Mouse (Mus musculus): ENCODE data around the gene Cib3. TPM values are rescaled to one million over a fixed set of nuclear protein-coding genes. Genes with fewer than 3 reads are reported as not detected.
A peak's percentile ranks its signal among the peaks of the same experiment; 100 is the strongest.

Gene Cib3
- polyA plus RNA-seq, 1 experiment = not detected

GRCm38 (mm10) chr8:72220758-72221157 is 8.1 kb upstream of the Cib3 start:
- TF ChIP-seq MYOG (IDR thresholded peaks at IDR 0.05; ENCODE audit: control insufficient read depth in 1 of 3, insufficient read depth in 1 of 3, insufficient read length in 2 of 3, low read depth in 2 of 3) (no peak), POLR2A (IDR thresholded peaks at IDR 0.05; ENCODE audit: insufficient read length, low read depth) (no peak), SRF (IDR thresholded peaks at IDR 0.05; ENCODE audit: control insufficient read depth, insufficient read length, low read depth) (no peak), USF1 (IDR thresholded peaks at IDR 0.05; ENCODE audit: low read depth) (no peak)
- Histone ChIP-seq H3ac (ENCODE audit: control insufficient read depth, insufficient read length) (no peak overlapping the region), H3K27me3 (ENCODE audit: control insufficient read depth, insufficient read depth, insufficient read length) (no peaks in the 10 kb centered on the region), H3K4me3 (peak overlapping the region; percentile 74), H3K36me3 (ENCODE audit: control insufficient read depth, insufficient read depth) (peaks cover 3% of the 10 kb centered on the region), H3K4me2 (ENCODE audit: low read depth) (peak overlapping the region; percentile 95), H3K79me2 (ENCODE audit: control insufficient read depth, insufficient read depth) (peaks cover 22% of the 10 kb centered on the region)

- Histone ChIP-seq H3K4me3 (peak within 1 kb of the TSS; percentile 74), H3ac (ENCODE audit: control insufficient read depth, insufficient read length) (peak within 1 kb of the TSS; percentile 84)
- TF ChIP-seq SRF (IDR thresholded peaks at IDR 0.05; ENCODE audit: control insufficient read depth, insufficient read length, low read depth) = no peak
- TF ChIP-seq CEBPB (IDR thresholded peaks at IDR 0.05; ENCODE audit: insufficient read depth, poor library complexity, severe bottlenecking) = no peak
- TF ChIP-seq TCF12 (IDR thresholded peaks at IDR 0.05; ENCODE audit: insufficient read depth, poor library complexity, severe bottlenecking) = no peak
- peak; percentile 65 for TF ChIP-seq POLR2A (IDR thresholded peaks at IDR 0.05; ENCODE audit: insufficient read length, low read depth)
- peak; percentile 53 for TF ChIP-seq POLR2AphosphoS2 (IDR thresholded peaks at IDR 0.05; ENCODE audit: insufficient read length, low read depth)
- no peak for TF ChIP-seq REST (IDR thresholded peaks at IDR 0.05; ENCODE audit: insufficient read depth, insufficient read length)
- peak; percentile 31 for TF ChIP-seq USF1 (IDR thresholded peaks at IDR 0.05; ENCODE audit: low read depth)
- TF ChIP-seq TCF3 (IDR thresholded peaks at IDR 0.05; ENCODE audit: insufficient read length, low read depth) = no peak
- TF ChIP-seq MAX (IDR thresholded peaks at IDR 0.05; ENCODE audit: low read depth) = no peak
Measured at GRCm38 (mm10) chr8:72219541-72220363, 7.1 kb upstream of the Cib3 start, which contains the start of gene Fam32a. Fam32a (plus strand) TSS chr8:72219730.

GRCm38 (mm10) chr8:72218781-72219540 is 6.3 kb upstream of the Cib3 start:
- Histone ChIP-seq H3ac (ENCODE audit: control insufficient read depth, insufficient read length) (peak overlapping the region; percentile 84), H3K4me2 (ENCODE audit: low read depth) (peak overlapping the region; percentile 74), H3K79me2 (ENCODE audit: control insufficient read depth, insufficient read depth) (peaks cover 22% of the 10 kb centered on the region), H3K4me3 (peak overlapping the region; percentile 74), H3K36me3 (ENCODE audit: control insufficient read depth, insufficient read depth) (peaks cover 3% of the 10 kb centered on the region), H3K27me3 (ENCODE audit: control insufficient read depth, insufficient read depth, insufficient read length) (no peaks in the 10 kb centered on the region)
- TF ChIP-seq CEBPB (IDR thresholded peaks at IDR 0.05; ENCODE audit: insufficient read depth, poor library complexity, severe bottlenecking) = no peak
- no peak for TF ChIP-seq REST (IDR thresholded peaks at IDR 0.05; ENCODE audit: insufficient read depth, insufficient read length)
- TF ChIP-seq POLR2A (IDR thresholded peaks at IDR 0.05; ENCODE audit: insufficient read length, low read depth) = no peak
- no peak for TF ChIP-seq E2F4 (IDR thresholded peaks at IDR 0.05; ENCODE audit: insufficient read depth)
- no peak for TF ChIP-seq TCF12 (IDR thresholded peaks at IDR 0.05; ENCODE audit: insufficient read depth, poor library complexity, severe bottlenecking)
- TF ChIP-seq USF1 (IDR thresholded peaks at IDR 0.05; ENCODE audit: low read depth) = no peak
- no peak for TF ChIP-seq POLR2AphosphoS2 (IDR thresholded peaks at IDR 0.05; ENCODE audit: insufficient read length, low read depth)

More at GRCm38 (mm10) chr8:72219541-72220363, 7.1 kb upstream of the Cib3 start, which contains the start of gene Fam32a:
- Histone ChIP-seq H3K36me3 (ENCODE audit: control insufficient read depth, insufficient read depth) (peaks cover 3% of the 10 kb centered on the region), H3K4me2 (ENCODE audit: low read depth) (peak within 1 kb of the TSS; percentile 95), H3K27me3 (ENCODE audit: control insufficient read depth, insufficient read depth, insufficient read length) (no peaks in the 10 kb centered on the region), H3K79me2 (ENCODE audit: control insufficient read depth, insufficient read depth) (peaks cover 22% of the 10 kb centered on the region)

GRCm38 (mm10) chr8:72215871-72216270 is 3.2 kb upstream of the Cib3 start:
- H3K36me3 ChIP-seq (ENCODE audit: control insufficient read depth, insufficient read depth) = no peaks in the 10 kb centered on the region
- H3K4me2 ChIP-seq (ENCODE audit: low read depth) = no peak overlapping the region
- H3K79me2 ChIP-seq (ENCODE audit: control insufficient read depth, insufficient read depth) = peaks cover 11% of the 10 kb centered on the region
- no peak overlapping the region for H3K4me3 ChIP-seq
- H3K27me3 ChIP-seq (ENCODE audit: control insufficient read depth, insufficient read depth, insufficient read length) = peaks cover 13% of the 10 kb centered on the region
- TF ChIP-seq MYOD1 (IDR thresholded peaks at IDR 0.05; ENCODE audit: control insufficient read depth in 1 of 3, insufficient read length in 2 of 3, low read depth in 2 of 3) (no peak), POLR2A (IDR thresholded peaks at IDR 0.05; ENCODE audit: insufficient read length, low read depth) (no peak), TCF12 (IDR thresholded peaks at IDR 0.05; ENCODE audit: insufficient read depth, poor library complexity, severe bottlenecking) (no peak), CEBPB (IDR thresholded peaks at IDR 0.05; ENCODE audit: insufficient read depth, poor library complexity, severe bottlenecking) (no peak), E2F4 (IDR thresholded peaks at IDR 0.05; ENCODE audit: insufficient read depth) (no peak)
- no peak overlapping the region for H3ac ChIP-seq (ENCODE audit: control insufficient read depth, insufficient read length)

GRCm38 (mm10) chr8:72215060-72215459 is 2.4 kb upstream of the Cib3 start:
- Histone ChIP-seq H3K4me2 (ENCODE audit: low read depth) (no peak overlapping the region), H3ac (ENCODE audit: control insufficient read depth, insufficient read length) (no peak overlapping the region), H3K4me3 (no peak overlapping the region), H3K36me3 (ENCODE audit: control insufficient read depth, insufficient read depth) (no peaks in the 10 kb centered on the region), H3K27me3 (ENCODE audit: control insufficient read depth, insufficient read depth, insufficient read length) (peaks cover 13% of the 10 kb centered on the region), H3K79me2 (ENCODE audit: control insufficient read depth, insufficient read depth) (peaks cover 3% of the 10 kb centered on the region)
- TF ChIP-seq MYOG (IDR thresholded peaks at IDR 0.05; ENCODE audit: control insufficient read depth in 1 of 3, insufficient read depth in 1 of 3, insufficient read length in 2 of 3, low read depth in 2 of 3) = no peak
- no peak for TF ChIP-seq USF1 (IDR thresholded peaks at IDR 0.05; ENCODE audit: low read depth)
- TF ChIP-seq CEBPB (IDR thresholded peaks at IDR 0.05; ENCODE audit: insufficient read depth, poor library complexity, severe bottlenecking) = no peak
- TF ChIP-seq E2F4 (IDR thresholded peaks at IDR 0.05; ENCODE audit: insufficient read depth) = no peak
- no peak for TF ChIP-seq TCF12 (IDR thresholded peaks at IDR 0.05; ENCODE audit: insufficient read depth, poor library complexity, severe bottlenecking)
- no peak for TF ChIP-seq POLR2A (IDR thresholded peaks at IDR 0.05; ENCODE audit: insufficient read length, low read depth)
- no peak for TF ChIP-seq MYOD1 (IDR thresholded peaks at IDR 0.05; ENCODE audit: control insufficient read depth in 1 of 3, insufficient read length in 2 of 3, low read depth in 2 of 3)
- no peak for TF ChIP-seq TCF3 (IDR thresholded peaks at IDR 0.05; ENCODE audit: insufficient read length, low read depth)
- no peak for TF ChIP-seq SRF (IDR thresholded peaks at IDR 0.05; ENCODE audit: control insufficient read depth, insufficient read length, low read depth)
- TF ChIP-seq POLR2AphosphoS2 (IDR thresholded peaks at IDR 0.05; ENCODE audit: insufficient read length, low read depth) = no peak
- TF ChIP-seq REST (IDR thresholded peaks at IDR 0.05; ENCODE audit: insufficient read depth, insufficient read length) = no peak
- no peak for TF ChIP-seq MAX (IDR thresholded peaks at IDR 0.05; ENCODE audit: low read depth)
